Mouse (Mus musculus): ENCODE measurements around the gene Gjb4.

DNA sequence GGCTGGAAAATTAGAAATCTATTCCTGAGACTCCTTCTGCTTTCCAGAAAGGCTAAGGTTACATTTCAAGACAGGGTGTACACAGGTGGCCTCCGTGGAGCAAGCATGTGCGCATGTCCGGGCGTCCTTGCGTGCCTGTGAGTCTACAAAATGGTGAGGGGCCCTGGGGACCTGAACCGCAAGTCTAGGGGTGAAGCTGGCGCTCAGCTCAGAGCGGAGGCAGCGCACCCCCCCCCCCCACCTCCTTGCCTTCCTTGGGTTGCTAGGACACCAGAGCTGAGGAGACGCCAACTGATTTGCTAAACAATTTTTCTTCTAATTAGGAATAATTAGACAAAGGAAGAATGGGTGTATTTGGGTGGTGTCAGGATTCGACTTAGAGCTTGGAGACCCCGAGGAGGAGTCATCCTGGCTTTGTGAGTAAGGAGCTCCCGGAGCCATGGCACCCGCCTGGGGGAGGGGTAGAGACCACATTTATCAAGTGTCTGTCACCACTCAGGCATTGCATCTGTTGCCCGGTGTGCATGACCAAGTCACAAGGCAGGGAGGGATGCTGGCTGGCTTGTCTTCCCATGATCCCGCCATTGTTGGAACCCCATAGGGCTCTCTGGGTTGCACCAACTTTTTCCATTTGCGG lies 21.8 kb upstream of the Gjb4 start:
- TF ChIP-seq POLR2A (IDR thresholded peaks at IDR 0.05; ENCODE audit: low read depth, low read length) (no peak), CTCF (IDR thresholded peaks at IDR 0.05; ENCODE audit: extremely low read depth, insufficient read length, insufficient replicate concordance, low read depth, low read length) (no peak)

Measured in small intestine, adult 2 months (tissue).